Mouse (Mus musculus): ENCODE results near the gene Otx2.

DNA sequence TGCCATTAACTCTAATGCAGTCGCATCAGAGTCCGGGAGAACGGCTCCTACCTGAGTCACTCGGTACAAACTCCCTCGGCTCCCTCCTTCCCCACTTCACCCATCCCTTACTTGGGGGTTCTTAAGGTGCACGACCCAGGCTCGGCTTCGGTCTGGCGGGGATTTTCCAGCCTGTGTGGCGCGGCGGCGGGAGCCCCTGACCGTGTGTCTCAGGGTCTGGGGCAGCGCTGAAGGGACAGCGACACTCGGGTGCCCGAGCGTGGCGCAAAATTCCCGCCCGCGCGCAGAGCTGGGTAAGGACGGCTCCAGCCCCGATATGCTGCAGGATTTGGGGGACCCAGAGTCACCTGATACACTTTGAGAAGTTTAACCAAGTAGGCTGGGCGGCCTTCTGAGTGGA is at the start of gene Otx2:
- TF ChIP-seq POLR2A (IDR thresholded peaks at IDR 0.05; ENCODE audit: low read depth, low read length) (no peak), CTCF (IDR thresholded peaks at IDR 0.05; ENCODE audit: extremely low read depth, insufficient read length, insufficient replicate concordance, low read depth, low read length) (no peak)

Measured in small intestine, adult 2 months (tissue).